Mouse (Mus musculus) C2C12 (cell line): ENCODE measurements around the gene Atp13a2.

Experiments
- CEBPB ChIP-seq: IDR thresholded peaks from one replicate; pipeline ENCODE4 v1.6.1; 2011; ENCODE audit warnings: low read depth, mild to moderate bottlenecking, control low read depth, moderate library complexity
- CTCF ChIP-seq: IDR thresholded peaks from one replicate; pipeline ENCODE4 v1.5.1; 2011; ENCODE audit not compliant: control insufficient read depth, insufficient read depth, insufficient read length
- FOSL1 ChIP-seq: IDR thresholded peaks from one replicate; pipeline ENCODE4 v1.8.0; 2011; ENCODE audit warnings: mild to moderate bottlenecking, low read length; ENCODE audit not compliant: poor library complexity, insufficient read depth, severe bottlenecking
- MAX ChIP-seq: IDR thresholded peaks from one replicate; pipeline ENCODE4 v1.6.1; 2011; ENCODE audit warnings: mild to moderate bottlenecking, control low read depth
- MYOD1 ChIP-seq: IDR thresholded peaks from one replicate; pipeline ENCODE4 v1.6.1; 2011; ENCODE audit warnings: low read depth; ENCODE audit not compliant: control insufficient read depth, insufficient read length
- MYOG ChIP-seq: IDR thresholded peaks from one replicate; pipeline ENCODE4 v1.6.1; 2011; ENCODE audit not compliant: control insufficient read depth, insufficient read length; ENCODE audit errors: extremely low read depth
- USF1 ChIP-seq: IDR thresholded peaks from one replicate; pipeline ENCODE4 v1.6.1; 2011; ENCODE audit warnings: low read depth, mild to moderate bottlenecking, control low read depth, moderate library complexity

- TF ChIP-seq CTCF (no peak), CEBPB (no peak), USF1 (no peak), MYOD1 (no peak), MAX (no peak), MYOG (no peak), FOSL1 (no peak)
Measured at GRCm38 (mm10) chr4:140989447-140989846, 2.8 kb downstream of the Atp13a2 start.
